In the genomic region with DNA sequence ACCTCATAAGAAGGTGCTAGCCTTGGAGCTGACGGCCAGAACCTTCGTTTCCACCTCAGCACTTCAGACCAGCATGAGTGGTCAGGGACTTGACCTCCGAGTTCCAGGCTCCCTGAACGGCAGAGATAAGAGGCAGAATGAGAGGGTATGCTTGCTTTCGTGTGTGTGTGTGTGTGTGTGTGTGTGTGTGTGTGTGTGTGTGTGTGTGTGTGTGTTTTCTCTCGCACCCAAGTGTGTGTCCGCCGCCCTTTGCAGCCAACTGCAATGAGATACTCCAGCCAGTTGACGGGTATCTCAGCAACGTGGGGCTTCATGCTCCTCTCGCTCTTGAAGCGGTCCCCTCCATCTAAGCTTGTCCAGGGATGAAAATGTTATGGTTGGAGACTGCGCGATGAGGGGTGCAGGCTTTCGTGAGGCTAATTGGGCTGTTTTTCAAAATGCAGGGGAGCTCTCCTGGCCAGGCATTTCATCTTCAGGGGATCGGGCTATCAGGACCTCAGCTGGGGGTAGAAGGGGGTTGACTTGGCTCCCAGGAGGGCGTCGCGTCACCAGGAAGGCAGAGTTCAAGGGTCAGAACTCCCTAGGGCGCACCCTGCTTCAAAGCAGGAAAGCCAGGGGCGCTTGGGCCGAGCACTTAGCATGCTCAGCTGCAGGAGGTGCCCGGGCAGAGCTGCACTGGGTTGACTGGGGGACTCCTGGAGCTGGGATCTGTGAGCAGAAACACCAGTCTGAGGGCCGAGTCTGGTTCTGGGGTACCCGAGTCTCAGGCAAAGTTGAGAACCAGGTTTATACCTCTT, we compare ENCODE assay signal across 10 mouse cellular contexts. TPM values are rescaled to one million over a fixed set of nuclear protein-coding genes. Genes with fewer than 3 reads are reported as not detected.
DNase-seq lines count a peak whose midpoint lies in the region; ATAC-seq lines count a peak whose summit lies in the region.
"Had no signal": no experiment of that assay in that cellular context is flagged by ENCODE, and none has a peak within 500 bp of the region (broad histone marks: within the 10 kb centered on the region; RNA-seq: fewer than 3 reads in every experiment).

No protein-coding gene starts in this region.

- H3K9me3 ChIP-seq in heart, embryonic 10.5 days = no peaks in the 10 kb centered on the region
- H3K9me3 ChIP-seq in midbrain, embryonic 15.5 days = no peaks in the 10 kb centered on the region

- WGBS in heart, embryonic 10.5 days = 2% methylated on average over 25 of the region's 25 CpGs
- 2% methylated on average over 25 of the region's 25 CpGs for WGBS in midbrain, embryonic 15.5 days

- no peaks in the 10 kb centered on the region for H3K36me3 ChIP-seq in heart, embryonic 10.5 days
- H3K36me3 ChIP-seq in midbrain, embryonic 15.5 days (replicated peaks) = no peaks in the 10 kb centered on the region

- no peak overlapping the region for H3K27ac ChIP-seq in heart, embryonic 10.5 days
- no peak overlapping the region for H3K27ac ChIP-seq in midbrain, embryonic 15.5 days

- intact Hi-C loops in heart, postnatal 36 days (cut with DNase I) = no loop called here

- peaks cover 25% of the 10 kb centered on the region; the same call in 1 of the 2 replicates for H3K4me1 ChIP-seq in heart, embryonic 10.5 days
- H3K4me1 ChIP-seq in midbrain, embryonic 15.5 days = peaks cover 15% of the 10 kb centered on the region

- 0 out of 2 replicates have a peak, but pooled peaks have one; percentile 5 for ATAC-seq in midbrain, embryonic 15.5 days (replicated peaks)

- peak overlapping the region; percentile 94 for H3K4me2 ChIP-seq in midbrain, embryonic 15.5 days

- peak; percentile 76 for DNase-seq in heart, embryonic 10.5 days (ENCODE audit: low spot score)
- DNase-seq in heart, postnatal 36 days = no peak
- DNase-seq in cerebellum, adult 18-20 months = peak; percentile 36 to 55
- peak; percentile 28 for DNase-seq in frontal cortex, postnatal 36 days (ENCODE audit: low spot score in 2 of 2)
- DNase-seq in kidney, postnatal 36 days = peak; percentile 32 to 55
- no peak for DNase-seq in thymus, postnatal 4 days
- DNase-seq in adrenal gland, postnatal 25 days = no peak

- peaks cover 62% of the 10 kb centered on the region for H3K27me3 ChIP-seq in heart, embryonic 10.5 days (ENCODE audit: insufficient read depth, poor library complexity, severe bottlenecking)
- peaks cover 32% of the 10 kb centered on the region for H3K27me3 ChIP-seq in midbrain, embryonic 15.5 days (replicated peaks)
- H3K27me3 ChIP-seq: CH12.LX had no signal

- H3K4me3 ChIP-seq in heart, embryonic 10.5 days = peak overlapping the region; percentile 66
- peak overlapping the region; percentile 66 for H3K4me3 ChIP-seq in midbrain, embryonic 15.5 days

- peak overlapping the region; percentile 57 for H3K9ac ChIP-seq in midbrain, embryonic 15.5 days

RNA-seq across cellular contexts. Expression of gene Epb41l3, which starts 1.5 kb away (rescaled TPM):
- polyA plus RNA-seq in heart, embryonic 10.5 days (2016; fragmentation: Nextera tagmentation; extraction: Ambion mirVana) = 108 and 132 TPM in 2 replicates
- total RNA-seq in heart, postnatal 36 days (2021) = 10 to 100 TPM; 13.2 to 15.6 TPM
- 64.0 and 71.0 TPM in 2 replicates for polyA plus RNA-seq in midbrain, embryonic 15.5 days (2015; fragmentation: Nextera tagmentation; extraction: Ambion mirVana)
- 12.0 and 16.3 TPM in 2 replicates for total RNA-seq in adrenal gland, postnatal 25 days (2021)
- total RNA-seq: CH12.LX; neutrophil, adult 5-6 weeks had no signal

Comparison
In these comparisons a context has a peak if more than half of its experiments do, and no peak if none do; other contexts are left out.
1. DNase-seq: peak in heart, embryonic 10.5 days (single experiment), cerebellum, adult 18-20 months (2 of 2), frontal cortex, postnatal 36 days (2 of 2) and kidney, postnatal 36 days (2 of 2); none in heart, postnatal 36 days (0 of 2), thymus, postnatal 4 days (single experiment) and adrenal gland, postnatal 25 days (single experiment).